Mouse (Mus musculus) lung, adult 18-20 months (tissue): ENCODE results near the gene Ankrd35.
"Not testable (repeated sequence)": the region's sequence is repeated elsewhere in the genome, so short reads cannot be mapped to it uniquely, and the experiment has no call there.

Experiments used
- DNase-seq, 2 experiments: peaks; one replicate each; pipeline ENCODE4 v3.0.0; 2022; ENCODE audit warnings: mixed read lengths in 2 of 2

Gene Ankrd35

GRCm38 (mm10) chr3:96669727-96670468 lies at the start of gene Ankrd35:
TSS of gene Ankrd35 (plus strand) at chr3:96670131.
- peak; percentile 89 to 91 for DNase-seq

DNA sequence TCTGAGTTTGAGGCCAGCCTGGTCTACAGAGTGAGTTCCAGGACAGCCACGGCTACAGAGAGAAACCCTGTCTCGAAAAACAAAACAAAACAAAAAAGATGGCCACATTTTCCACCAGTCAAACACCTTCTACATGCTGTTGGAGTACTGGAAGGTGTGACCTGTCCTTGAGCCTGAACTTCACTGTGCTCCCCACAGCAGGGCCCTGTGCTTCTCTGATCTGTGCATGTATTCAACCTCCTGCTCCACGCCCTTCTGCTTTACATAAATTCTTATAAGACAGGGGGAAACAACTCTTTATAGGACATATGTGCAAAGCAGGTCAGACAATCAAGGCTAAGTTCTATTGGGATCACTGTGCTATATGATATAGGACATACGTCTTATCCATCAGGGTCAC lies 46.7 kb upstream of the Ankrd35 start:
- DNase-seq = no peak

DNA sequence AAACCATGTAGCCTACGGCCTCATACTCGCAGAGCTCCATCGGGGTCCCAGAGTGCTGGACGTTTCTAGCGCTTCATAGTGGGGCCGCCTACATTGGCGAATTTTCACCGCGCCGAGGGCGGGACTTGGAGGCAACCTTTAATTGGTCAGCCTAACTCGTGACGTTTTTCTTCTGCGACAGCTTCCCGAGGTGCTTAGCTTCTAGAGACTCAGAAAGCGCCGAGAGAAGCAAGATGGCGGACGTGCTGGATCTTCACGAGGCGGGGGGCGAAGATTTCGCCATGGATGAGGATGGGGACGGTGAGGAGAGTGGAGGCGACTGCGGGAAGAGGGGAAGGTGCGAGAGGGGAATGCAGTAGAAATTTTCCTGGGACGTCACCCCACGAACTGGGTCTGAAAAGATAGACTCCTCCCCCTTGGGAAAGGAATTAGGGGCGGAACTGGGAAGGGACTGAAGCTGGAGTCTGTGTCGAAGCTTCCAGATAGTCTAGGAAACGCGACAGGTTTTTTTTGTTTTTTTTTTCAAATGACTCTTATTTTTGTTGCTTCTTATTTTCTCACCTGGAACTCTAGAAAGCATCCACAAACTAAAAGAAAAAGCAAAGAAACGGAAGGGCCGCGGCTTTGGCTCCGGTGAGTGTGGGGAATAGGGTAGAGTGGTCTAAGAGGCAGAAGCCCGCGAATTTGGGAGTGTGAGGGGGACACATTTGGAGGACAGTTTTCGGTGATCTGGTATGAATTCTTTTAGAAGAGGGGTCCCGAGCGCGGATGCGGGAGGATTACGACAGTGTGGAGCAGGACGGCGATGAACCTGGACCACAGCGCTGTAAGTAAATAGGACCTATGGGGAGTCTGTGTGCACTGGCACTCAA lies 40.0 kb upstream of the Ankrd35 start, which contains the start of gene Rbm8a:
Gene Rbm8a (plus strand): TSS at position 205 of the 872 bp plus-strand sequence.
- peak; percentile 96 to 97 for DNase-seq

- no peak for DNase-seq
These were observed 37.9 kb upstream of the Ankrd35 start for GRCm38 (mm10) chr3:96632058-96632457.

- no peak for DNase-seq
These were observed 35.9 kb upstream of the Ankrd35 start for GRCm38 (mm10) chr3:96634015-96634414.

DNA sequence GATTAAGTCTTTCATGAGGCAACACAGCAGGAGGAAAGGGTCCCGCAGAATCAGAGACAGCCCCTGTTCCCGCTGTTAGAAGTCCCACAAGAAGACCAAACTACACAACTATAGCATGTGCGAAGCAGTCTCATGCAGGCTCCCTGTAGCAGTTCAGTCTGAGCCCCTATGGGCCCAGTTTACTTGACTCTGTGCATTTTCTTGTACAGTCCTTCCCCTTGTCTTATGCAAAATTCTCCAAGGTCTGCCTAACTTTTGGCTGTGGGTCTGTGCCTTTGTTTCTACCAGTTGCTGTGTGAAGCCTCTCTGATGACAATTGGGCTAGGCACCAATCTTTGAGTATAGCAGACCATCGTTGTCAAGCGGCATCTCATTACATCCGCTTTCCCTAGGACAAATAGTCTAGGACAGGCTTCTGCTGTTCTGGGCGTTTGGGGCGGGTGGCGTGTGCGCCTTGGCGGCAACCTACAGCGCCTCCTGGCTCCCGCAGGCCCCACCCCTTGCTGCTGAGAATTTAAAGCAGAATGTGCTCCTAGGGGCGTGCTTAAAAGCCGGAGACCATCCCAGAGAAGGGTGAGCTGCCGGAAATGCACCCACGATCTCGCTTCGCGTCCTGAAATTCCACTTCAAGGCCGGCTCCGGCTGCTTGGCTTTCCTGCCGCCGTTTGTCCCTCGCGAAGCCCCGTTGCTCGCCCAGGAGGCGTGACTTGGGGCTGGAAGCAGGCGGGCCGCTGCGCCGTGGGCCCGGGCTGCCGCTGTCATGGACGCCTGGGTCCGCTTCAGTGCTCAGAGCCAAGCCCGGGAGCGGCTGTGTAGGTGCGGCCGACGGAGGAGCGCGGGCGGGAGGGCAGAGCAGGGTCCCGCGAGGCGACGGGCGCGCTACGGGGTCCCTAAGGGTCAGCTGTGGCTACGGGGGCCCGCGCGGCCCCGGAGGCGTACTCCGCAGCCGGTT lies 34.7 kb upstream of the Ankrd35 start, which contains the start of the genes Pex11b and Gm42957:
Gene Pex11b (plus strand): TSS at position 449 of the 952 bp plus-strand sequence.
Gene Gm42957 (plus strand): TSS at position 547 of the 952 bp plus-strand sequence.
- DNase-seq = peak; percentile 88 to 91

GRCm38 (mm10) chr3:96635906-96636305 lies 34.0 kb upstream of the Ankrd35 start:
- no peak for DNase-seq

DNA sequence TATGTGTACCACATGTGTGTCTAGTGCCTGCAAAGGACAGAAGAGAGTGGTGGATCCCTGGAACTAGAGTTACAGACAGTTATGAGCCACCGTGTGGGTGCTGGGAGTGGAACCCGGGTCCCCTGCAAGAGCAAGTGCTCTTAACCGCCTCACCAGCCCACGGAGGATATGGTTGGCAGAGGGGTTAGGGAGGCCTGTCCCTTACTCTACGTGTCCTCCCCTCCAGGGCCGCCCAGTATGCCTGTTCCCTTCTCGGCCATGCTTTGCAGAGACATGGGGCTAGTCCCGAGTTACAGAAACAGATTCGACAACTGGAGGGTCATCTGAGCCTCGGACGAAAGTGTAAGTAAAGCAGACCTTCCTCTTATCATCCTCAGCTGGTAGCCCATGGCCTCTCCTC lies 33.5 kb upstream of the Ankrd35 start:
- DNase-seq = no peak

DNA sequence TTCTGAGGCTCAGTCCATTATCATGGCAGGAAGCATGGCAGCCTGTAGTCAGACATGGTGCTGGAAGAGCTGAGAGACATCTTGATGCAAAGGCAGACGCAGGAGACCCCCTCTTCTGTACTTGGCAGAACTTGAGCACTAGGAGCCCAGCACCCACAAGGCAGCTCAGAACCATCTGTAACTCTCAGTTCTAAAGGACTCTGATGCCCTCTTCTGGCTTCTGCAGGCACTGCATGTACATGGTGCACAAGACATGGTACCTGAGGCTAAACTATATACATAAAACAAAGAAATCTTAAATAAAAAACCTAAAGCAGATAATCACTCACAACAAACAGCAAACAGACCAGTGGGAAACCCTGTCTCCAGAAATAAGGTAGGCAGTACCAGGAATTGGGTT lies 30.7 kb upstream of the Ankrd35 start:
- peak; percentile 65 to 74 for DNase-seq

GRCm38 (mm10) chr3:96645018-96645649 lies 24.8 kb upstream of the Ankrd35 start, which contains the start of gene Itga10:
TSS of gene Itga10 (plus strand) at chr3:96645584.
- peak in 1 of 2 experiments; percentile 35 for DNase-seq

- DNase-seq = no peak
These were observed 22.6 kb upstream of the Ankrd35 start for GRCm38 (mm10) chr3:96647365-96647764.

DNA sequence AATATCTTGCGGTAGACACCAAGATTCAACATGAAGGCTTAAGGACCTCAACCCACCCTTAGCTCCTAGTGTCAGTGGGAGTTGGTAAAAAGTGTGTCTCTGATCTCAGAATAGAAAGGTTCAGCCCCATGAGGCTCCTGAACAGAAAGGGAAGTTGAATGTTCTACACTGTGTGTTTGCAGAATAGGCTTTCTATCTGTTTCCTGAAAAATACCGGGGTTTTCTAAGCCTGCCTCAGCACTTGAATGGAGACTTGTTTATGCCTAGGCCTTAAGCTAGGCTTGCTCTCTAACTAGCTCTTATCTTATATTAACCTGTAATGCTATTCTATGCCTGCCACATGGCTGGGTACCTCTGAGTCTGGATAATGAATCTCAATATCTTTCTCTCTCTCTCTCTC lies 9.0 kb upstream of the Ankrd35 start:
- DNase-seq = no peak

GRCm38 (mm10) chr3:96662731-96663316 lies 7.1 kb upstream of the Ankrd35 start:
- no peak for DNase-seq

DNA sequence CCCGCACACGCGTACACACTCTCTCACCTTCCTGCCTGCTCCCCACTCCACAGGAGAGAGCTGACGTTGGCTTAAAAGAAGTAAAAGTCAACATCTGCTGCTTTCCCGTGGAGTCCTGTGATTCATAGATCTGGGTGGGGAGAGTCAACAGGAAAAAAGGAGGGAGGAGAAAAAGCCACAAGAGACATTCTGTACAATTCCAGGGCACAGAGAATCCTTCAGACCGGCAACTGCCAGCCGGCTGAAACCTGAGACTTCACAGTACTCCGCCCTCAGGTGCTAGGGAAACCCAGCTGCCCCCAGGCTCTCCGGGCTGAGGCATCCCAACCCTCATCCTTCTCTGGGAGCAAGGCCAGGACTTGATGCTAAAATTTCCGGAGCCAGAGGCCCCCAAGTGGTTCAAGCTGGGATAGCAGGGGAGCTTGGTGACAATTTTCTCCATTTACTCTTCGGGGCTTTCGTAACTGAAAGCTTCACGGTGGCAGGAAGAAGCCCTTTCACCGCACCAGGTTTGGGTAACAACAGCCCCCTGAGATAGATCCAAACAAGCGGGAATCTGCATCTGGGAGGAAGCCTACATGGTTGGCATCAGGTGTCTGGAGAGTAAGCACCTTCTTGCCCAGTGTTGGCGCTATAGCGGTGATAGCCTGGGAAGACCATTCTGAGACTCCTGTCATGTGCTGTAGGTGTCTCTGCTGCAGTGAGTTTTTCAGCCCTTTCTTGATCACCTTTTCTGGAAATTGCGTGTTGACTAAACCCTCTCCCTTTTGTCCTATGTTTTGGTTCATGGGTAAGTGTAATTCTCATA lies 6.3 kb upstream of the Ankrd35 start:
- peak; percentile 80 to 86 for DNase-seq

GRCm38 (mm10) chr3:96665732-96666363 lies 4.1 kb upstream of the Ankrd35 start:
- DNase-seq = not testable (repeated sequence)

GRCm38 (mm10) chr3:96666916-96667315 lies 3.0 kb upstream of the Ankrd35 start:
- DNase-seq = no peak

- peak; percentile 20 to 33 for DNase-seq
These were observed 2.6 kb upstream of the Ankrd35 start for GRCm38 (mm10) chr3:96667316-96667715.

GRCm38 (mm10) chr3:96668424-96669067 lies 1.4 kb upstream of the Ankrd35 start:
- DNase-seq = no peak

DNA sequence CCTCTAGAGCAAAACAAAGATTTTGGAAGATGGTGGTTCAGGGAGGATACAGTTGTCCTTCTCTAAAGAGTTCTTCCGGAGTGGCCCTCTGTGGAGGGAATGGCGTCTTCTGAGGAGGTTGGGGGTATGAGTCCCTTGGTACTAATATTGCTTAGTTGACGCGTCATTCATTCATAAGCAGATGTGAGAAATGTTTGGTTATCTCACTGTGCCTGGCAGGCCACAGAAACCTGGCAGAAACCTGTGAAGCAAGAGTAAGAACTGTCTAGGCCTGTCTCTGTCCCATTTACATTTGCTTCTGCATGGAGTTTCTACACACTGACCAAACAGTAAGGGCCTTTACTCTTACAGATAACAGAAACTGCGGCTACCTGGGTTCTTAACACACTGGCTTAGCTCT lies 1.6 kb downstream of the Ankrd35 start:
- DNase-seq = no peak
